Mouse (Mus musculus) lung, adult 2 months (tissue): ENCODE data around the gene Atp1b3.

Experiments used
- CTCF ChIP-seq: fragments of 200-500 bp; IDR thresholded peaks from 2 replicates; pipeline ENCODE4 v1.5.1; 2011; ENCODE audit warnings: mild to moderate bottlenecking, low read length, control low read depth; ENCODE audit not compliant: insufficient read depth
- POLR2A ChIP-seq: fragments of 200-500 bp; IDR thresholded peaks from 2 replicates; pipeline ENCODE4 v1.6.1; 2011; ENCODE audit warnings: low read depth, mild to moderate bottlenecking, control low read depth, low read length, borderline replicate concordance; ENCODE audit errors: extremely low read depth

GRCm38 (mm10) chr9:96378747-96379146, 14.5 kb upstream of the Atp1b3 start:
- TF ChIP-seq CTCF (no peak), POLR2A (no peak)
